Mouse (Mus musculus) megakaryocyte-erythroid progenitor cell, adult 5-6 weeks (primary cell): ENCODE results near the gene Gm17190. TPM values are rescaled to one million over a fixed set of nuclear protein-coding genes. Genes with fewer than 3 reads are reported as not detected.

ENCODE experiments used
- total RNA-seq, 2 experiments: library from RNA; stranded (forward) in 1 of 2; stranded (reverse) in 1 of 2; fragments of 200-1000, 215-1000 nt in 1 of 2; fragments of >200 nt in 1 of 2; fragmentation: Nextera tagmentation in 1 of 2; gene quantifications; 2 replicates each; pipeline ENCODE4 v1.2.3; 2014 to 2017

The Gm17190 gene
- total RNA-seq, 2 experiments from 2014 or later = not detected

Other genes starting within 250 kb of the Gm17190 start
- gene Iqgap2, start 190.1 kb upstream of the Gm17190 start, total RNA-seq (2014; fragmentation: Nextera tagmentation) = 42.7 and 49.2 TPM in 2 replicates
- 91.1 and 135 TPM in 2 replicates for gene Iqgap2, start 190.1 kb upstream of the Gm17190 start, total RNA-seq (2017)
- gene Gm20075, start 678 bp upstream of the Gm17190 start, total RNA-seq (2014; fragmentation: Nextera tagmentation) = 4.3 and 7.7 TPM in 2 replicates
- gene Gm20075, start 678 bp upstream of the Gm17190 start, total RNA-seq (2017) = 10.7 and 19.0 TPM in 2 replicates
- 1.3 TPM in 1 of 2 replicates, not detected in the other for gene Sv2c, start 50.5 kb downstream of the Gm17190 start, total RNA-seq (2014; fragmentation: Nextera tagmentation)
- gene Sv2c, start 50.5 kb downstream of the Gm17190 start, total RNA-seq (2017) = not detected in 2 replicates